Mouse (Mus musculus) cerebellum, adult 2 months (tissue): ENCODE results near the gene Dusp18.

Experiments used
- CTCF ChIP-seq: fragments of 200-500 bp; IDR thresholded peaks from 2 replicates; pipeline ENCODE4 v1.5.1; 2011; ENCODE audit warnings: low read depth, mild to moderate bottlenecking, control low read depth, low read length, moderate library complexity, borderline replicate concordance; ENCODE audit not compliant: insufficient read depth
- POLR2A ChIP-seq: fragments of 200-500 bp; IDR thresholded peaks from 2 replicates; pipeline ENCODE4 v1.6.1; 2011; ENCODE audit warnings: low read length, control low read depth, borderline replicate concordance; ENCODE audit not compliant: insufficient read depth

DNA sequence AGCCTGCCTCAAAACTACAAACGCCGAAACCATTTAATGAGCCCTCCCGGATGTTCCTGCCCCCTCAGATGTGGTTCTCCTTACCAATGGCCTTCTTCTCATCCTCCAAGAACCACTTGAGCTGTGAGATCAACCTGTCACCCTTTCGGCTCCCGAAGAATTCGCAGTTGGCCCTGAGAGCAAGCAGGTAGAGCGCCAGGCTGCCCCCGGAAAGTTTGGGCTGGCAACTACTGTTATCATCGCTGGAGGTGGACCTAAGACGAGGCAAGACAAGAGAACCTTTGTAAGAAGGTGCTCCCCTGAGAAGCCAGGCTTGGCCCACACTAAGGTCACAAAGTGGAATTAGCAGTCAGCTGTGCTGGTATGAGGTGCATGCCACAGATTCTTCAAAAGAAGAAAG is 30.9 kb downstream of the Dusp18 start:
- no peak for TF ChIP-seq CTCF
- TF ChIP-seq POLR2A = no peak
